Mouse (Mus musculus) kidney, adult 2 months (tissue): Measurements from ENCODE around the gene Olfr1512.
"Not testable (repeated sequence)": the region's sequence is repeated elsewhere in the genome, so short reads cannot be mapped to it uniquely, and the experiment has no call there.

ENCODE experiments used
- CTCF ChIP-seq: fragments of 200-500 bp; conservative IDR thresholded peaks from 2 replicates; pipeline ENCODE4 v1.5.1; 2011; ENCODE audit warnings: low read depth, mild to moderate bottlenecking, control low read depth, low read length, moderate library complexity, mixed read lengths; ENCODE audit not compliant: insufficient read depth, insufficient read length
- POLR2A ChIP-seq: fragments of 200-500 bp; IDR thresholded peaks from one replicate; pipeline ENCODE4 v1.6.1; 2011; ENCODE audit warnings: low read depth, low read length, control low read depth

DNA sequence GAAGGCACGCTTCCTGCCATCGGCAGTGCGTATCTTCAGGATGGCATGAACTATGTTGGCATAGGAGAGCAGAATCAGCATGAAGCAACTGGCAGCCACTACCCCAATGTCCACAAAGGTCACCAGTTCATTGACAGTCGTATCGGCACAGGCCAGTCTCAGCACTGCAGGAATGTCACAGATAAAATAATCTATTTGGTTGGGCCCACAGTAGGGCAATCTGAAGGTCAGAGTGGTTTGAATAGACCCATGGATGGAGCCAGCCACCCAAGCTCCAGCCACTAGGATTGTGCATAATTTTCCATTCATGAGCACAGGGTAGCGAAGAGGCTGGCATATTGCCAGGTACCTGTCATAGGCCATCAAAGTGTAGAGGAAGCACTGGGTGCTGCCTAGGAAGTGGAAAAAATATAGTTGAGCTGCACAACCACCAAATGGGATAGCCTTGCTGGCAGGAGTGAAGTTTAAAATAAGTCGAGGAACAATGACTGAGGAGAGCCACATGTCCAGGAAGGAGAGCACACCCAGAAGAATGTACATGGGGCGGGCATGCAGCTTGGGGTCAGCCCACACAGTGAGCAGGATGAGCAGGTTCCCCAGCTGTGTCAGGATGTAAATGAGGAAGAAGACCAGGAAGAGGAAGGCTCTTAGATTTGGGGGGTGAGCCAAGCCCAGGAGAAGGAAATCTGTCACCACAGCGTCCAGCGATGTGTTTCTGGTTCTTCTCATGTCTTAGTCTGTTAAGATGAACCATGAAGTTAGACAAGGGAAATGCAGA is 31.4 kb upstream of the Olfr1512 start:
- TF ChIP-seq CTCF, POLR2A: not testable (repeated sequence)
